In the genomic region with DNA sequence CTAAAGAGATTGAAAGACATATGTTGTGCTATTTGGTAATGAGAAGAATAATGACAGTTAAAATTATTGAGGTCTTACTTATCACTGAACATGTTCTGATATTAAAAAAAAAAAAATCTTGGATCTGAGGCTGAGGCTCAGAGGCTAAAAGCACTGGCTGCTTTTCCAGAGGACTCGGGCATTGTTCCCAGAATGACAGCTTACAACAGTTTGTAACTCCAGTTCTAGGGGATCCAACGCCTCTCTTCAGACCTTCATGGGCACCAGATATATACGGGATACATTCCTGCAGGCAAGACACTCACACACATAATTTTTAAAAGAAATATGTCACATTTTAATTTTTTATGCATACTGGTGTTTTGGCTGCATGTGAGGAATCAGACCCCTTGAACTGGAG, we compare ENCODE assay signal across 23 mouse cellular contexts. TPM values are rescaled to one million over a fixed set of nuclear protein-coding genes. Genes with fewer than 3 reads are reported as not detected.
A peak's percentile ranks its signal among the peaks of the same experiment; 100 is the strongest.
DNase-seq lines count a peak whose midpoint lies in the region; ATAC-seq lines count a peak whose summit lies in the region.
"Had no signal": no experiment of that assay in that cellular context is flagged by ENCODE, and none has a peak within 500 bp of the region (broad histone marks: within the 10 kb centered on the region; RNA-seq: fewer than 3 reads in every experiment).

No protein-coding gene starts in this region.

- H3K36me3 ChIP-seq in lung, embryonic 15.5 days, result no peaks in the 10 kb centered on the region
- H3K36me3 ChIP-seq in forebrain, embryonic 16.5 days (ENCODE audit: control insufficient read depth, insufficient read depth), result 0 out of 2 replicates have a peak, but pooled peaks cover 2% of the 10 kb centered on the region
- H3K36me3 ChIP-seq: embryonic facial prominence, embryonic 10.5 days; intestine, embryonic 15.5 days; liver, embryonic 13.5 days; midbrain, embryonic 15.5 days had no signal

- WGBS in lung, embryonic 15.5 days, result 52% methylated on average over 3 of the region's 3 CpGs
- WGBS in forebrain, embryonic 16.5 days, result 80% methylated on average over 3 of the region's 3 CpGs

- H3K27me3 ChIP-seq in lung, embryonic 15.5 days, result no peaks in the 10 kb centered on the region
- H3K27me3 ChIP-seq in forebrain, embryonic 16.5 days (replicated peaks; ENCODE audit: control insufficient read depth, insufficient read depth, low read length), result no peaks in the 10 kb centered on the region
- H3K27me3 ChIP-seq: forebrain, embryonic 15.5 days; intestine, embryonic 15.5 days; liver, embryonic 13.5 days; midbrain, embryonic 15.5 days; neural tube, embryonic 12.5 days had no signal

- no peak overlapping the region for H3K4me3 ChIP-seq in lung, embryonic 15.5 days
- H3K4me3 ChIP-seq in forebrain, embryonic 16.5 days (replicated peaks; ENCODE audit: low read length), result no peak overlapping the region
- H3K4me3 ChIP-seq: embryonic facial prominence, embryonic 10.5 days; forebrain, embryonic 15.5 days; heart, adult 2 months; intestine, embryonic 15.5 days; liver, embryonic 13.5 days; midbrain, embryonic 15.5 days; neural tube, embryonic 12.5 days had no signal

- intact Hi-C loops in heart, postnatal 10 days (cut with DNase I), result no loop called here
- intact Hi-C loops in left cerebral cortex, postnatal 10 days (cut with DNase I), result no loop called here

- H3K4me2 ChIP-seq in lung, embryonic 15.5 days, result no peak overlapping the region
- no peak overlapping the region for H3K4me2 ChIP-seq in forebrain, embryonic 16.5 days (ENCODE audit: low read length)
- H3K4me2 ChIP-seq: forebrain, embryonic 15.5 days; intestine, embryonic 15.5 days; liver, embryonic 13.5 days; midbrain, embryonic 15.5 days; neural tube, embryonic 12.5 days had no signal

- H3K9ac ChIP-seq in lung, embryonic 15.5 days, result no peak overlapping the region
- H3K9ac ChIP-seq in forebrain, embryonic 16.5 days (replicated peaks; ENCODE audit: low read depth, low read length), result no peak overlapping the region
- H3K9ac ChIP-seq: forebrain, embryonic 15.5 days; intestine, embryonic 15.5 days; liver, embryonic 13.5 days; midbrain, embryonic 15.5 days; neural tube, embryonic 12.5 days had no signal

- peak; percentile 69; the same call in 1 of the 2 replicates for ATAC-seq in lung, embryonic 15.5 days (ENCODE audit: borderline replicate concordance, extremely low read depth, low FRiP score, low TSS enrichment)
- no peak for ATAC-seq in forebrain, embryonic 16.5 days
- ATAC-seq: forebrain, embryonic 15.5 days; hindbrain, embryonic 16.5 days; intestine, embryonic 15.5 days; midbrain, embryonic 15.5 days had no signal

- DNase-seq in heart, postnatal 10 days, result peak; percentile 47 to 53
- DNase-seq in heart, postnatal 4 days, result no peak
- DNase-seq in lung, postnatal 25 days (ENCODE audit: low spot score), result no peak
- peak; percentile 27 to 45 for DNase-seq in layer of hippocampus, postnatal 10 days (ENCODE audit: low spot score in 2 of 2)
- peak; percentile 56 for DNase-seq in lung, postnatal 14 days
- no peak for DNase-seq in left cerebral cortex, postnatal 10 days (ENCODE audit: extremely low spot score in 1 of 2, low spot score in 2 of 2)
- DNase-seq: adrenal gland, adult 8-10 months; cerebellum, adult 2 months; gastrocnemius, postnatal 14 days; kidney, adult 8-10 months; kidney, postnatal 14 days; liver, embryonic 13.5 days; thymus, postnatal 25 days had no signal

- no peaks in the 10 kb centered on the region for H3K9me3 ChIP-seq in lung, embryonic 15.5 days
- H3K9me3 ChIP-seq in forebrain, embryonic 16.5 days (ENCODE audit: control insufficient read depth, low read length), result no peaks in the 10 kb centered on the region
- H3K9me3 ChIP-seq: embryonic facial prominence, embryonic 10.5 days; forebrain, embryonic 15.5 days; intestine, embryonic 15.5 days; liver, embryonic 13.5 days; midbrain, embryonic 15.5 days; neural tube, embryonic 12.5 days had no signal

- peaks cover 6% of the 10 kb centered on the region; the same call in 1 of the 2 replicates for H3K4me1 ChIP-seq in lung, embryonic 15.5 days
- H3K4me1 ChIP-seq in forebrain, embryonic 16.5 days (replicated peaks; ENCODE audit: control insufficient read depth, insufficient read depth, low read length), result peaks cover under 1% of the 10 kb centered on the region; the same call in 1 of the 2 replicates
- H3K4me1 ChIP-seq: embryonic facial prominence, embryonic 10.5 days; intestine, embryonic 15.5 days; liver, embryonic 13.5 days; neural tube, embryonic 12.5 days had no signal

- H3K27ac ChIP-seq in lung, embryonic 15.5 days, result no peak overlapping the region
- H3K27ac ChIP-seq in forebrain, embryonic 16.5 days (ENCODE audit: low read length), result no peak overlapping the region
- H3K27ac ChIP-seq: embryonic facial prominence, embryonic 10.5 days; forebrain, embryonic 15.5 days; heart, adult 2 months; intestine, embryonic 15.5 days; liver, embryonic 13.5 days; macrophage; midbrain, embryonic 15.5 days; neural tube, embryonic 12.5 days had no signal

RNA-seq across cellular contexts. Expression of a gene that starts 7.1 kb away (rescaled TPM):
- total RNA-seq in heart, postnatal 10 days (2021), result 1 to 10 TPM; 4.1 to 5.8 TPM
- 1 to 10 TPM; 3.5 to 3.8 TPM for total RNA-seq in heart, postnatal 4 days (2021)
- 3.5 and 3.7 TPM in 2 replicates for polyA plus RNA-seq in lung, embryonic 15.5 days (2015; fragmentation: Nextera tagmentation; extraction: Ambion mirVana)
- 1 to 10 TPM; 6.9 to 8.4 TPM for total RNA-seq in layer of hippocampus, postnatal 10 days (2021)
- 9.0 and 9.3 TPM in 2 replicates for polyA plus RNA-seq in forebrain, embryonic 16.5 days (2015; fragmentation: Nextera tagmentation; extraction: Ambion mirVana)
- 1 to 10 TPM; 6.2 to 6.3 TPM for total RNA-seq in left cerebral cortex, postnatal 10 days (2021)

RNA-seq across cellular contexts. Expression of a gene that starts 30.6 kb away (rescaled TPM):
- 1 to 10 TPM; 5.9 to 8.2 TPM for total RNA-seq in heart, postnatal 10 days (2021)
- total RNA-seq in heart, postnatal 4 days (2021), result 10 to 100 TPM; 18.3 to 21.7 TPM
- polyA plus RNA-seq in lung, embryonic 15.5 days (2015; fragmentation: Nextera tagmentation; extraction: Ambion mirVana), result 41.1 TPM in 2 replicates
- 1 to 10 TPM; 1.9 to 3.2 TPM for total RNA-seq in layer of hippocampus, postnatal 10 days (2021)
- polyA plus RNA-seq in forebrain, embryonic 16.5 days (2015; fragmentation: Nextera tagmentation; extraction: Ambion mirVana), result 12.0 and 13.6 TPM in 2 replicates
- 1 to 10 TPM; 1.1 to 2.5 TPM for total RNA-seq in left cerebral cortex, postnatal 10 days (2021)

RNA-seq across cellular contexts. Expression of a gene that starts 57.8 kb away (rescaled TPM):
- 10 to 100 TPM; 16.0 to 18.6 TPM for total RNA-seq in heart, postnatal 10 days (2021)
- 10 to 100 TPM; 16.1 to 18.2 TPM for total RNA-seq in heart, postnatal 4 days (2021)
- 6.0 and 6.7 TPM in 2 replicates for polyA plus RNA-seq in lung, embryonic 15.5 days (2015; fragmentation: Nextera tagmentation; extraction: Ambion mirVana)
- total RNA-seq in layer of hippocampus, postnatal 10 days (2021), result 10 to 100 TPM; 80.6 to 83.2 TPM
- polyA plus RNA-seq in forebrain, embryonic 16.5 days (2015; fragmentation: Nextera tagmentation; extraction: Ambion mirVana), result 14.9 and 16.1 TPM in 2 replicates
- total RNA-seq in left cerebral cortex, postnatal 10 days (2021), result 10 to 100 TPM; 62.4 to 65.3 TPM

Comparison
In these comparisons a context has a peak if more than half of its experiments do, and no peak if none do; other contexts are left out.
1. DNase-seq: peak in heart, postnatal 10 days (2 of 2), layer of hippocampus, postnatal 10 days (2 of 2) and lung, postnatal 14 days (single experiment); none in heart, postnatal 4 days (single experiment), lung, postnatal 25 days (single experiment) and left cerebral cortex, postnatal 10 days (0 of 2).